Mouse (Mus musculus) lung, postnatal 25 days (tissue): Measurements from ENCODE around the gene Map3k14.

Source experiments
- DNase-seq: peaks from one replicate; pipeline ENCODE4 v3.0.0; 2022; ENCODE audit warnings: low spot score

Map3k14 gene

GRCm38 (mm10) chr11:103271979-103272378 lies 4.7 kb upstream of the Map3k14 start:
- peak; percentile 70 for DNase-seq

- no peak for DNase-seq
Measured at GRCm38 (mm10) chr11:103269426-103269825, 2.2 kb upstream of the Map3k14 start.

GRCm38 (mm10) chr11:103268905-103269304 lies 1.6 kb upstream of the Map3k14 start:
- no peak for DNase-seq

GRCm38 (mm10) chr11:103268350-103268749 lies 1.1 kb upstream of the Map3k14 start:
- no peak for DNase-seq

- no peak for DNase-seq
Measured at GRCm38 (mm10) chr11:103266729-103267345, 435 bp downstream of the Map3k14 start.

- DNase-seq = no peak
Measured at GRCm38 (mm10) chr11:103265856-103266255, 1.4 kb downstream of the Map3k14 start.

GRCm38 (mm10) chr11:103265211-103265610 lies 2.1 kb downstream of the Map3k14 start:
- no peak for DNase-seq

GRCm38 (mm10) chr11:103264427-103265005 lies 2.8 kb downstream of the Map3k14 start:
- no peak for DNase-seq

- no peak for DNase-seq
Measured at GRCm38 (mm10) chr11:103263551-103263950, 3.7 kb downstream of the Map3k14 start.

- peak; percentile 62 for DNase-seq
Measured at GRCm38 (mm10) chr11:103262412-103263267, 4.6 kb downstream of the Map3k14 start.

- no peak for DNase-seq
Measured at GRCm38 (mm10) chr11:103261671-103262411, 5.4 kb downstream of the Map3k14 start.

GRCm38 (mm10) chr11:103260515-103261192 lies 6.6 kb downstream of the Map3k14 start:
- no peak for DNase-seq

- no peak for DNase-seq
Measured at GRCm38 (mm10) chr11:103260034-103260433, 7.2 kb downstream of the Map3k14 start.

GRCm38 (mm10) chr11:103257938-103258481 lies 9.3 kb downstream of the Map3k14 start:
- peak; percentile 65 for DNase-seq

GRCm38 (mm10) chr11:103253605-103254004 lies 13.7 kb downstream of the Map3k14 start:
- DNase-seq = no peak

- peak; percentile 67 for DNase-seq
Measured at GRCm38 (mm10) chr11:103252380-103252779, 14.9 kb downstream of the Map3k14 start.

GRCm38 (mm10) chr11:103250324-103250723 lies 16.9 kb downstream of the Map3k14 start:
- no peak for DNase-seq

- DNase-seq = no peak
Measured at GRCm38 (mm10) chr11:103249509-103249908, 17.8 kb downstream of the Map3k14 start.

GRCm38 (mm10) chr11:103248837-103249236 lies 18.4 kb downstream of the Map3k14 start:
- DNase-seq = peak; percentile 64

- DNase-seq = peak; percentile 90
Measured at GRCm38 (mm10) chr11:103247504-103248177, 19.6 kb downstream of the Map3k14 start.
